Mouse (Mus musculus): ENCODE data around the gene Olfr63.
"Not testable (repeated sequence)": the region's sequence is repeated elsewhere in the genome, so short reads cannot be mapped to it uniquely, and the experiment has no call there.

Olfr63 gene

GRCm38 (mm10) chr17:33264376-33264775 is at the start of gene Olfr63:
Gene Olfr63, plus strand, starts transcription at chr17:33264676.
- DNase-seq (ENCODE audit: low read depth, low spot score), result no peak

- no peak for DNase-seq (ENCODE audit: low read depth, low spot score)
Measured at GRCm38 (mm10) chr17:33221590-33221989, 42.9 kb upstream of the Olfr63 start, which contains the start of gene Olfr1564. Gene Olfr1564, minus strand, starts transcription at chr17:33221690.

- DNase-seq (ENCODE audit: low read depth, low spot score), result not testable (repeated sequence)
Measured at GRCm38 (mm10) chr17:33236646-33237045, 27.8 kb upstream of the Olfr63 start.

- DNase-seq (ENCODE audit: low read depth, low spot score), result not testable (repeated sequence)
Measured at GRCm38 (mm10) chr17:33254530-33255318, 9.8 kb upstream of the Olfr63 start, which contains the start of gene Zfp955a. Gene Zfp955a, minus strand, starts transcription at chr17:33255145.

- not testable (repeated sequence) for DNase-seq (ENCODE audit: low read depth, low spot score)
Measured at GRCm38 (mm10) chr17:33255319-33255657, 9.2 kb upstream of the Olfr63 start.

- no peak for DNase-seq (ENCODE audit: low read depth, low spot score)
Measured at GRCm38 (mm10) chr17:33268907-33269306, 4.4 kb downstream of the Olfr63 start.

GRCm38 (mm10) chr17:33289039-33289875 is 24.8 kb downstream of the Olfr63 start, which contains the start of gene Zfp955b:
Gene Zfp955b, plus strand, starts transcription at chr17:33289544.
- DNase-seq (ENCODE audit: low read depth, low spot score), result not testable (repeated sequence)

GRCm38 (mm10) chr17:33289876-33290149 is 25.3 kb downstream of the Olfr63 start:
- not testable (repeated sequence) for DNase-seq (ENCODE audit: low read depth, low spot score)
